Mouse (Mus musculus): ENCODE measurements around the gene Caln1.

GRCm38 (mm10) chr5:130375411-130375810 is 6.2 kb downstream of the Caln1 start:
- TF ChIP-seq GATA1 (IDR thresholded peaks at IDR 0.05; ENCODE audit: borderline replicate concordance, low read length) (no peak), FLI1 (IDR thresholded peaks at IDR 0.05; ENCODE audit: low read length) (no peak)

All from megakaryocyte, embryonic 14.5 days (primary cell).